Comparison of ENCODE assay signal across 21 mouse cellular contexts in genomic region chr10:122741191-122741590, GRCm38 (mm10).
DNase-seq lines count a peak whose midpoint lies in the region; ATAC-seq and TF ChIP-seq lines count a peak whose summit lies in the region.
"Had no signal": no experiment of that assay in that cellular context is flagged by ENCODE, and none has a peak within 500 bp of the region (broad histone marks: within the 10 kb centered on the region; RNA-seq: fewer than 3 reads in every experiment).

No protein-coding gene starts in this region.

- no peak overlapping the region for H3K4me2 ChIP-seq in forebrain, embryonic 11.5 days (ENCODE audit: low read depth, low read length, severe bottlenecking)
- H3K4me2 ChIP-seq in hindbrain, embryonic 16.5 days (ENCODE audit: low read length): no peak overlapping the region
- no peak overlapping the region for H3K4me2 ChIP-seq in hindbrain, embryonic 11.5 days (replicated peaks; ENCODE audit: low read depth, low read length)
- no peak overlapping the region for H3K4me2 ChIP-seq in neural tube, embryonic 15.5 days
- peak overlapping the region; percentile 15; the same call in 1 of the 2 replicates for H3K4me2 ChIP-seq in forebrain, postnatal 0 days (ENCODE audit: low read depth)
- H3K4me2 ChIP-seq: heart, embryonic 15.5 days; kidney, embryonic 15.5 days; limb, embryonic 13.5 days; lung, embryonic 15.5 days had no signal

- no peaks in the 10 kb centered on the region for H3K4me1 ChIP-seq in forebrain, embryonic 11.5 days (replicated peaks; ENCODE audit: control insufficient read depth, insufficient read depth, low read length)
- H3K4me1 ChIP-seq in forebrain, embryonic 10.5 days: peaks cover 17% of the 10 kb centered on the region
- peaks cover 8% of the 10 kb centered on the region for H3K4me1 ChIP-seq in hindbrain, embryonic 16.5 days (ENCODE audit: control insufficient read depth, insufficient read depth, low read depth, low read length)
- H3K4me1 ChIP-seq in hindbrain, embryonic 11.5 days (replicated peaks; ENCODE audit: control insufficient read depth, insufficient read depth, low read length): no peaks in the 10 kb centered on the region
- H3K4me1 ChIP-seq in neural tube, embryonic 15.5 days: peaks cover 9% of the 10 kb centered on the region
- 0 out of 2 replicates have a peak, but pooled peaks cover 11% of the 10 kb centered on the region for H3K4me1 ChIP-seq in forebrain, postnatal 0 days (ENCODE audit: insufficient read depth)
- H3K4me1 ChIP-seq: lung, embryonic 15.5 days had no signal

- no peaks in the 10 kb centered on the region for H3K36me3 ChIP-seq in forebrain, embryonic 11.5 days (ENCODE audit: control insufficient read depth, insufficient read depth, low read length)
- no peaks in the 10 kb centered on the region for H3K36me3 ChIP-seq in forebrain, embryonic 10.5 days (replicated peaks)
- H3K36me3 ChIP-seq in hindbrain, embryonic 16.5 days (ENCODE audit: control insufficient read depth, insufficient read depth, low read length): no peaks in the 10 kb centered on the region
- no peaks in the 10 kb centered on the region for H3K36me3 ChIP-seq in hindbrain, embryonic 11.5 days (ENCODE audit: control insufficient read depth, insufficient read depth, low read length)
- no peaks in the 10 kb centered on the region for H3K36me3 ChIP-seq in neural tube, embryonic 15.5 days
- H3K36me3 ChIP-seq in forebrain, postnatal 0 days (ENCODE audit: insufficient read depth): no peaks in the 10 kb centered on the region
- H3K36me3 ChIP-seq: heart, embryonic 15.5 days; kidney, embryonic 15.5 days; limb, embryonic 13.5 days; lung, embryonic 15.5 days had no signal

- TF ChIP-seq CTCF in forebrain, postnatal 0 days (IDR thresholded peaks at IDR 0.05; ENCODE audit: low read depth): no peak

- H3K9ac ChIP-seq in forebrain, embryonic 11.5 days (ENCODE audit: low read length): no peak overlapping the region
- no peak overlapping the region for H3K9ac ChIP-seq in hindbrain, embryonic 16.5 days (ENCODE audit: low read depth, low read length)
- no peak overlapping the region for H3K9ac ChIP-seq in hindbrain, embryonic 11.5 days (ENCODE audit: low read depth, low read length)
- H3K9ac ChIP-seq in neural tube, embryonic 15.5 days (replicated peaks): no peak overlapping the region
- 0 out of 2 replicates have a peak overlapping the region, but pooled peaks have one; percentile 37 for H3K9ac ChIP-seq in forebrain, postnatal 0 days
- H3K9ac ChIP-seq: heart, embryonic 15.5 days; kidney, embryonic 15.5 days; limb, embryonic 13.5 days; liver, embryonic 14.5 days; lung, embryonic 15.5 days had no signal

- no peak overlapping the region for H3K27ac ChIP-seq in forebrain, embryonic 11.5 days (ENCODE audit: low read depth, low read length)
- H3K27ac ChIP-seq in forebrain, embryonic 10.5 days: no peak overlapping the region
- H3K27ac ChIP-seq in hindbrain, embryonic 16.5 days (ENCODE audit: low read depth, low read length): peak overlapping the region; percentile 51; the same call in 1 of the 2 replicates
- H3K27ac ChIP-seq in hindbrain, embryonic 11.5 days (ENCODE audit: low read depth, low read length): no peak overlapping the region
- H3K27ac ChIP-seq in neural tube, embryonic 15.5 days (replicated peaks): 0 out of 2 replicates have a peak overlapping the region, but pooled peaks have one; percentile 4
- H3K27ac ChIP-seq in forebrain, postnatal 0 days (ENCODE audit: low read depth, low read length): peak overlapping the region; percentile 74
- H3K27ac ChIP-seq: heart, embryonic 15.5 days; kidney, embryonic 15.5 days; limb, embryonic 13.5 days; liver, embryonic 14.5 days; lung, embryonic 15.5 days had no signal

- H3K9me3 ChIP-seq in forebrain, embryonic 11.5 days (ENCODE audit: control insufficient read depth, low read length): no peaks in the 10 kb centered on the region
- H3K9me3 ChIP-seq in forebrain, embryonic 10.5 days: no peaks in the 10 kb centered on the region
- H3K9me3 ChIP-seq in hindbrain, embryonic 16.5 days (ENCODE audit: control insufficient read depth, low read length): no peaks in the 10 kb centered on the region
- H3K9me3 ChIP-seq in hindbrain, embryonic 11.5 days (ENCODE audit: control insufficient read depth, low read length): no peaks in the 10 kb centered on the region
- H3K9me3 ChIP-seq in neural tube, embryonic 15.5 days (replicated peaks): no peaks in the 10 kb centered on the region
- no peaks in the 10 kb centered on the region for H3K9me3 ChIP-seq in forebrain, postnatal 0 days (ENCODE audit: low read length)
- H3K9me3 ChIP-seq: heart, embryonic 15.5 days; kidney, embryonic 15.5 days; limb, embryonic 13.5 days; lung, embryonic 15.5 days had no signal

- H3K27me3 ChIP-seq in forebrain, embryonic 11.5 days (ENCODE audit: control insufficient read depth, insufficient read depth, low read length): no peaks in the 10 kb centered on the region
- no peaks in the 10 kb centered on the region for H3K27me3 ChIP-seq in forebrain, embryonic 10.5 days (ENCODE audit: poor library complexity, severe bottlenecking)
- H3K27me3 ChIP-seq in hindbrain, embryonic 16.5 days (replicated peaks; ENCODE audit: control insufficient read depth, insufficient read depth, low read length): no peaks in the 10 kb centered on the region
- H3K27me3 ChIP-seq in hindbrain, embryonic 11.5 days (ENCODE audit: control insufficient read depth, insufficient read depth, low read length): no peaks in the 10 kb centered on the region
- H3K27me3 ChIP-seq in neural tube, embryonic 15.5 days (replicated peaks): no peaks in the 10 kb centered on the region
- no peaks in the 10 kb centered on the region for H3K27me3 ChIP-seq in forebrain, postnatal 0 days (ENCODE audit: insufficient read depth, low read length)
- H3K27me3 ChIP-seq: heart, embryonic 15.5 days; kidney, embryonic 15.5 days; limb, embryonic 13.5 days; lung, embryonic 15.5 days had no signal

- no peak for ATAC-seq in forebrain, embryonic 11.5 days (replicated peaks; ENCODE audit: low FRiP score)
- peak; percentile 35; the same call in 1 of the 2 replicates for ATAC-seq in hindbrain, embryonic 16.5 days
- no peak for ATAC-seq in hindbrain, embryonic 11.5 days (ENCODE audit: low FRiP score)
- peak; percentile 61 for ATAC-seq in neural tube, embryonic 15.5 days (ENCODE audit: low FRiP score)
- peak; percentile 80 for ATAC-seq in forebrain, postnatal 0 days
- ATAC-seq: intestine, postnatal 0 days had no signal

- DNase-seq in forebrain, embryonic 11.5 days (ENCODE audit: low spot score): peak; percentile 13
- no peak for DNase-seq in forebrain, embryonic 10.5 days (ENCODE audit: extremely low spot score, low spot score)
- no peak for DNase-seq in hindbrain, embryonic 11.5 days (ENCODE audit: low spot score)
- DNase-seq in neural tube, embryonic 10.5 days (ENCODE audit: extremely low spot score, low spot score): no peak
- DNase-seq in forebrain, postnatal 0 days: peak; percentile 65
- no peak for DNase-seq in cerebellum, adult 18-20 months
- DNase-seq: adrenal gland, adult 8-10 months; cerebellum, adult 11 months; cerebellum, postnatal 14 days; gastrocnemius, postnatal 10 days; heart, adult 18-20 months; kidney, postnatal 4 days; thymus, adult 18-20 months had no signal

- WGBS in forebrain, embryonic 11.5 days: 78% methylated on average over 7 of the region's 7 CpGs
- 87% methylated on average over 7 of the region's 7 CpGs for WGBS in forebrain, embryonic 10.5 days
- 54% methylated on average over 7 of the region's 7 CpGs for WGBS in hindbrain, embryonic 16.5 days
- 78% methylated on average over 7 of the region's 7 CpGs for WGBS in hindbrain, embryonic 11.5 days
- WGBS in neural tube, embryonic 15.5 days: 49% methylated on average over 7 of the region's 7 CpGs
- WGBS in forebrain, postnatal 0 days: 33% methylated on average over 7 of the region's 7 CpGs

- H3K4me3 ChIP-seq in forebrain, embryonic 11.5 days (ENCODE audit: low read depth, low read length): no peak overlapping the region
- H3K4me3 ChIP-seq in forebrain, embryonic 10.5 days: no peak overlapping the region
- no peak overlapping the region for H3K4me3 ChIP-seq in hindbrain, embryonic 16.5 days (ENCODE audit: low read length)
- no peak overlapping the region for H3K4me3 ChIP-seq in hindbrain, embryonic 11.5 days (ENCODE audit: low read depth, low read length)
- H3K4me3 ChIP-seq in neural tube, embryonic 15.5 days (replicated peaks): no peak overlapping the region
- H3K4me3 ChIP-seq in forebrain, postnatal 0 days (ENCODE audit: low read depth, low read length): no peak overlapping the region
- H3K4me3 ChIP-seq: heart, embryonic 15.5 days; kidney, embryonic 15.5 days; limb, embryonic 13.5 days; lung, embryonic 15.5 days had no signal

Comparison
In these comparisons a context has a peak if more than half of its experiments do, and no peak if none do; other contexts are left out.
1. ATAC-seq: peak in hindbrain, embryonic 16.5 days (single experiment), neural tube, embryonic 15.5 days (single experiment) and forebrain, postnatal 0 days (single experiment); none in forebrain, embryonic 11.5 days (single experiment) and hindbrain, embryonic 11.5 days (single experiment).
2. DNase-seq: peak in forebrain, embryonic 11.5 days (single experiment) and forebrain, postnatal 0 days (single experiment); none in forebrain, embryonic 10.5 days (single experiment), hindbrain, embryonic 11.5 days (single experiment), neural tube, embryonic 10.5 days (single experiment) and cerebellum, adult 18-20 months (0 of 2).
3. H3K27ac ChIP-seq: peak in hindbrain, embryonic 16.5 days (single experiment), neural tube, embryonic 15.5 days (single experiment) and forebrain, postnatal 0 days (single experiment); none in forebrain, embryonic 11.5 days (single experiment), forebrain, embryonic 10.5 days (single experiment) and hindbrain, embryonic 11.5 days (single experiment).